Mouse (Mus musculus): ENCODE measurements around the gene Dlx5. TPM values are rescaled to one million over a fixed set of nuclear protein-coding genes. Genes with fewer than 3 reads are reported as not detected.

The Dlx5 gene
- polyA plus RNA-seq, 1 experiment from 2014 or later: 3.4 TPM

GRCm38 (mm10) chr6:6873476-6874072 is 8.3 kb downstream of the Dlx5 start:
- DNase-seq (ENCODE audit: low spot score): no peak
- Histone ChIP-seq H3K27me3 (ENCODE audit: insufficient read depth, poor library complexity, severe bottlenecking) (peaks cover 100% of the 10 kb centered on the region), H3K9me3 (no peaks in the 10 kb centered on the region), H3K36me3 (no peaks in the 10 kb centered on the region), H3K27ac (no peak overlapping the region), H3K4me1 (replicated peaks) (peaks cover 20% of the 10 kb centered on the region), H3K4me3 (0 out of 2 replicates have a peak overlapping the region, but pooled peaks have one; percentile 23)
- under 1% methylated on average over 19 of the region's 19 CpGs for WGBS

DNA sequence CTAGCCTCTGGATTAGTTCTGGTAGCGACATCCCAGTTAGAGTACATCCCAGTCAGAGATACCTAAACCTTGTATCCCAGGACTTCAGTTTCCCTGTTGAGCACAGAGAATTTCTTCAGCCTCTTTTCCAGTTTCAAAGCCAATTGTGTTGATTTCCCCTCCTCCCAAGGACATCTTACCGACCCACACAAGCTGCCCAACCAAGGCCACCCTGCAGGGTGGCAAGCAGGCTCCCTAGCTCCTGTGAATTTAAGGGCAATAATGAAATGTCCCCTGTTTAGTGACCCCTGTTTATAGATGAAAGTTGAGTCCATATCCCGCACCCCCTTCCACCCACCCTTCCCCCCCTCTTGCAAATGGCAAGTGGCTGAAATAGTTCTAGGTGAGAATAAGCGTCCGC is 9.0 kb downstream of the Dlx5 start:
- Histone ChIP-seq H3K27ac (no peak overlapping the region), H3K9me3 (no peaks in the 10 kb centered on the region), H3K4me1 (replicated peaks) (peaks cover 14% of the 10 kb centered on the region), H3K4me3 (no peak overlapping the region), H3K27me3 (ENCODE audit: insufficient read depth, poor library complexity, severe bottlenecking) (peaks cover 100% of the 10 kb centered on the region), H3K36me3 (no peaks in the 10 kb centered on the region)
- WGBS: 2% methylated on average over 5 of the region's 5 CpGs
- DNase-seq (ENCODE audit: low spot score): peak; percentile 30

DNA sequence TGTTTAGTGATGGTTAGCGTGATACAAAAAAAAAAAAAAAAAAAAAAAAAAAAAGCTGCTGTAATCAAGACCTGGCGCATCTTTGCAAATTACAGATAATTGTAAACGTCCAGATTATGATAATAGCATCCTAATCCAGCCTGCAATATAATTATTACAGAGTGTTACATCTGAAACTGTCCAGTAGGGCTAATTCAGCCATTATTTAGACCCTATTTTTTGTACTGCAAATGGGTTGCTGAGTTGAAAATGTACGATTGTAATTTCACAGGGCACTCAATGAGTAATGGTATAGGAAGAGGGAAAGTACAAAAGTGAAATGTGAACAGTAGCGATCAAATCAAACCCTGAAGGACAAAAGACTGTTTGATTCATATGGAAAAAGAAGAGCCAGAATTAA is 10.2 kb downstream of the Dlx5 start:
- H3K4me3 ChIP-seq: no peak overlapping the region
- H3K4me1 ChIP-seq (replicated peaks): peaks cover 14% of the 10 kb centered on the region
- H3K9me3 ChIP-seq: no peaks in the 10 kb centered on the region
- no peaks in the 10 kb centered on the region for H3K36me3 ChIP-seq
- no peak overlapping the region for H3K27ac ChIP-seq
- 7% methylated on average over 5 of the region's 5 CpGs for WGBS
- peaks cover 100% of the 10 kb centered on the region for H3K27me3 ChIP-seq (ENCODE audit: insufficient read depth, poor library complexity, severe bottlenecking)
- no peak for DNase-seq (ENCODE audit: low spot score)

- H3K27me3 ChIP-seq (ENCODE audit: insufficient read depth, poor library complexity, severe bottlenecking): peaks cover 100% of the 10 kb centered on the region
- DNase-seq (ENCODE audit: low spot score): peak; percentile 13
- peaks cover 14% of the 10 kb centered on the region for H3K4me1 ChIP-seq (replicated peaks)
- H3K27ac ChIP-seq: no peak overlapping the region
- under 1% methylated on average over 7 of the region's 7 CpGs for WGBS
- no peak overlapping the region for H3K4me3 ChIP-seq
- no peaks in the 10 kb centered on the region for H3K9me3 ChIP-seq
- H3K36me3 ChIP-seq: no peaks in the 10 kb centered on the region
Measured at GRCm38 (mm10) chr6:6870876-6871420, 10.9 kb downstream of the Dlx5 start.

DNA sequence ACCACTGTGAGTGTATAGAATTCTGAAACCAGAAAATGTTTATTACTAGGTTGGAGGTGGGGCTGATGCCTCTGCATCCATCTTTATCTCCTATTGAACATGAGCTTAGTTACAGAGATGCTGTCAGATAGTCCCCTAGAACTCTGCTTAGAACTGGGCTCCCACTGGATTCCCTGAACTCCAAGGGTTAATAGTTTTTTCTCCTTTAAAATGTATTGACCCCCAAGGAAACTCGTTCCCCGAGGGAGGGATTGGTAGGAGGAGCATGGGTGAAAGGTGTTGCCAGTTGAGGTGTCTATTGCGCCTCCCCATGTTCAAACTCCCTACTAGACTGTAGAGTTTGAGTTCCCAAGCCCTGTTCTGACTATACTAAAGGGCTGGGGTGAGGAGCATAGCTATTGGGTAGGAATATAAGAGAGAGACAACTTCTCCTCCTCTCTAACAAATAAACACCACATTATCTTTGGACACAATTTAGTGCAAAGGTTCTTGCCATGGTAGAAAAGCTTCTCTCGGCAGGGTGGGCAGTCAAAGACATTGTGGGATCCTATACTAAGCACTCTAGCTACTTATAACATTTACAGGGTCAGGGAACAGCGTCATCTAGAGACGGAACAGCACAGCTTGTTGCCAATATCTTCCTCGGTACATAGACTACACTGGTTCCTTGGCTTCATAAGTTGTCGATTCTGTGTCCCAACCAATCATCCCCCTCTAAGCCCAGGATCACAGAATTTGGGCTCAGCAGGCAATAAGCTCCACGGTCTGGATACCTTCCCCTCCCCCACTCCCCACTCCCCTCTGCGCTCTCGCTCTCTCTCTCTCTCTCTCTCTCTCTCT is 11.7 kb downstream of the Dlx5 start:
- Histone ChIP-seq H3K27ac (no peak overlapping the region), H3K4me1 (replicated peaks) (peaks cover 13% of the 10 kb centered on the region), H3K27me3 (ENCODE audit: insufficient read depth, poor library complexity, severe bottlenecking) (peaks cover 100% of the 10 kb centered on the region), H3K4me3 (no peak overlapping the region), H3K36me3 (no peaks in the 10 kb centered on the region), H3K9me3 (no peaks in the 10 kb centered on the region)
- no peak for DNase-seq (ENCODE audit: low spot score)
- WGBS: under 1% methylated on average over 11 of the region's 11 CpGs

- Histone ChIP-seq H3K27me3 (ENCODE audit: insufficient read depth, poor library complexity, severe bottlenecking) (peaks cover 100% of the 10 kb centered on the region), H3K4me1 (replicated peaks) (peaks cover 5% of the 10 kb centered on the region), H3K36me3 (no peaks in the 10 kb centered on the region), H3K9me3 (no peaks in the 10 kb centered on the region), H3K4me3 (no peak overlapping the region), H3K27ac (no peak overlapping the region)
- no peak for DNase-seq (ENCODE audit: low spot score)
- WGBS: 5% methylated on average over 13 of the region's 13 CpGs
Measured at GRCm38 (mm10) chr6:6869041-6869685, 12.7 kb downstream of the Dlx5 start.

DNA sequence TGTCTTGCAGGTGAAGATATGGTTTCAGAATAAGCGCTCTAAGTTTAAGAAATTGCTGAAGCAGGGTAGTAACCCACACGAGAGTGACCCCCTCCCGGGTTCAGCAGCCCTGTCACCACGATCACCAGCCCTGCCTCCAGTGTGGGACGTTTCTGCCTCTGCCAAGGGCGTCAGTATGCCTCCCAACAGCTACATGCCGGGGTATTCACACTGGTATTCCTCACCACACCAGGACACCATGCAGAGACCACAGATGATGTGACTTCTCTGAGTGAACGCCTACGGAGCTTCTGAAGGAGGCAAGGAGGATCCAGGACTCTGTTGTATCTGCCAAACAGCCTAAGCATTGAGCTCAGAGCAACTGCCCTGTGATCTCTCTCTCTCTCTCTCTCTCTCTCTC is 14.9 kb downstream of the Dlx5 start:
- Histone ChIP-seq H3K4me1 (replicated peaks) (peaks cover 20% of the 10 kb centered on the region), H3K27me3 (ENCODE audit: insufficient read depth, poor library complexity, severe bottlenecking) (peaks cover 100% of the 10 kb centered on the region), H3K27ac (no peak overlapping the region), H3K36me3 (no peaks in the 10 kb centered on the region), H3K9me3 (0 out of 2 replicates have a peak, but pooled peaks cover 2% of the 10 kb centered on the region), H3K4me3 (no peak overlapping the region)
- DNase-seq (ENCODE audit: low spot score): no peak
- 6% methylated on average over 9 of the region's 9 CpGs for WGBS

DNA sequence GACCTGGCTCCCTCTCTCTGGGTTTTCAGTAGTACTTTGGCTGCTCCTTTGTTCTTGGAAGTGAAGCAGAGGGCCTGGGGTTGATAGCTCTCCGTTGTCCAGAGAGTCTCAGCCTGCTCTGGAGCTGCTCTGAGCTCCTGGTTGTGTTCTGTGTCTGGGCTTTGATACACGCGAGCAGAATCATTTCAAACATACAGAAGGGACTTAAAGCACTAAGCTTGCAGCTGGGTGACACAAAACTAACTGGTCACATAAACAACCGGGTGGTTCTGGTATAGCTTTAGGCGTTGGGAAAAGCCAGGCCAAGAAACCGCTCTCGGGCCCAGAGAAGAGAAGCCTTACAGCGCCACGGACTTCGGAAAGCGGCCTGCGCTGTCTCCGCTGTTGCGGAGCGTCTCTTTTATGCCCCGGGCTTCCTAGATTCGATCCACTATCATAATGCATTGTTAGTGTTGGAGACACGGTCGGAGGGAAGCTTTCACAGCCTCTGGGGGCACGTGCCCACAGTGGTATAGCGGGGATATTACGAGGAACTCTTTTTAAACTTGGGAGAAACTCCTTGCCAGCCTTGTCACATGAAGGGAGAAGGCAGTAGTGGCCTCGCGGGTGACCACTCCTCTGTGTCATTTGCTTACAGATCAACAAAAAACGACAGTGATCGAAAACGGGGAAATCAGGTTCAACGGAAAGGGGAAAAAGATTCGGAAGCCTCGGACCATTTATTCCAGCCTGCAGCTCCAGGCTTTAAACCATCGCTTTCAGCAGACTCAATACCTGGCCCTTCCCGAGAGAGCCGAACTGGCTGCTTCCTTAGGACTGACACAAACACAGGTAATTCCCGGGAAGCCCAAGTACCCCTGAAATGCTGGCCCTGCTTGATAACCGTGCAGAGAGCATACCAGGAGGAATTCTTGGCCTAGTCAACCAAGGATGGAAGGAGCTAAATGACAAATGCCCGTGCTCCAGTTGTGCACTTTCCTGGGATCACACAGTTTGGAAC is 17.1 kb downstream of the Dlx5 start:
- Histone ChIP-seq H3K36me3 (no peaks in the 10 kb centered on the region), H3K4me1 (replicated peaks) (peaks cover 27% of the 10 kb centered on the region), H3K27me3 (ENCODE audit: insufficient read depth, poor library complexity, severe bottlenecking) (peaks cover 100% of the 10 kb centered on the region), H3K27ac (0 out of 2 replicates have a peak overlapping the region, but pooled peaks have one; percentile 35), H3K9me3 (0 out of 2 replicates have a peak, but pooled peaks cover 2% of the 10 kb centered on the region), H3K4me3 (peak overlapping the region; percentile 57)
- DNase-seq (ENCODE audit: low spot score): peak; percentile 62
- 1% methylated on average over 36 of the region's 36 CpGs for WGBS

DNA sequence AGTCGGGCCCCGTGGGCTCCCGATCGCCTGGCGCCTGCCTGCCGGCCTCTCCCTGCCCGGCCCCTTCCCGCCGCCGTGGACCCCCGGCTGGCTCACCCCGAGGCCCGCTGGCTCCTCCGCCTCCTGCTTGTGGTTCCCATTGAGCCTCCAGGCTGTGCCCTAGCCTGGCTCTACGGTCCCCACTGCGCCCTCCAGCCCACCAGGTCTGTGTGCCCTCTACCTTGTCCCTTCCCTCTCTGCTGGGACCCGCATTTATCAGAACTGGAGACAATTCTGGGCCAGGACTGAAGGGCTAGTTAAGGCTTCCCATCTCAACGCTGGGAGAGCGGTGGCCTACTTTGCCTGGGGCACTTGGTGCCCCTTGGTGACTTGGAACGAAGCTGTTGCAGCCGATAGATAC is 17.9 kb downstream of the Dlx5 start:
- H3K4me3 ChIP-seq: peak overlapping the region; percentile 57
- H3K9me3 ChIP-seq: 0 out of 2 replicates have a peak, but pooled peaks cover 2% of the 10 kb centered on the region
- no peaks in the 10 kb centered on the region for H3K36me3 ChIP-seq
- peaks cover 100% of the 10 kb centered on the region for H3K27me3 ChIP-seq (ENCODE audit: insufficient read depth, poor library complexity, severe bottlenecking)
- H3K4me1 ChIP-seq (replicated peaks): peaks cover 30% of the 10 kb centered on the region
- no peak for DNase-seq (ENCODE audit: low spot score)
- peak overlapping the region; percentile 79 for H3K27ac ChIP-seq
- WGBS: 1% methylated on average over 20 of the region's 21 CpGs

DNA sequence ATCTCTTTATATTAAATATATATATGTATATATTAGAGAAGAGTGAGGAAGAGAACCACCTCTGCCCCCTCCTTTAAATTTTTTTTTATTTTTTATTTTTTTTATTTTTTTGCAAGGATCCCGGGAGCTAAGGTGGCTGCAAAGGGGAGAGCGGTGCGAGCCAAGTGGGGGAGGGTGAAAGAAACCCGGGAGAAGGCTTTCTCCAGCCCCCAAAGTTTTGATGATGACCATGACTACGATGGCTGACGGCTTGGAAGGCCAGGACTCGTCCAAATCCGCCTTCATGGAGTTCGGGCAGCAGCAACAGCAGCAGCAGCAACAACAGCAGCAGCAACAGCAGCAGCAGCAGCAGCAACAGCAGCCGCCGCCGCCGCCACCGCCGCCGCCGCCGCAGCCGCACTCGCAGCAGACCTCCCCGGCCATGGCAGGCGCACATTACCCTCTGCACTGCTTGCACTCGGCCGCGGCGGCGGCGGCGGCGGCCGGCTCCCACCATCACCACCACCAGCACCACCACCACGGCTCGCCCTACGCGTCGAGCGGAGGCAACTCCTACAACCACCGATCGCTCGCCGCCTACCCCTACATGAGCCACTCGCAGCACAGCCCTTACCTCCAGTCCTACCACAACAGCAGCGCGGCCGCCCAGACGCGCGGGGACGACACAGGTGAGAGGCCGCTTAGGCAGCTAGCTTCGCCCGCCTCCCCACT is 18.6 kb downstream of the Dlx5 start, which contains the start of gene Dlx6:
Gene Dlx6 (plus strand): TSS at position 175 of the 711 bp plus-strand sequence.
- Histone ChIP-seq H3K9me3 (0 out of 2 replicates have a peak, but pooled peaks cover 2% of the 10 kb centered on the region), H3K36me3 (no peaks in the 10 kb centered on the region), H3K27me3 (ENCODE audit: insufficient read depth, poor library complexity, severe bottlenecking) (peaks cover 100% of the 10 kb centered on the region), H3K27ac (peak within 1 kb of the TSS; percentile 79), H3K4me1 (replicated peaks) (peaks cover 30% of the 10 kb centered on the region), H3K4me3 (peak within 1 kb of the TSS; percentile 57)
- under 1% methylated on average over 51 of the region's 52 CpGs for WGBS
- peak; percentile 78 for DNase-seq (ENCODE audit: low spot score)

DNA sequence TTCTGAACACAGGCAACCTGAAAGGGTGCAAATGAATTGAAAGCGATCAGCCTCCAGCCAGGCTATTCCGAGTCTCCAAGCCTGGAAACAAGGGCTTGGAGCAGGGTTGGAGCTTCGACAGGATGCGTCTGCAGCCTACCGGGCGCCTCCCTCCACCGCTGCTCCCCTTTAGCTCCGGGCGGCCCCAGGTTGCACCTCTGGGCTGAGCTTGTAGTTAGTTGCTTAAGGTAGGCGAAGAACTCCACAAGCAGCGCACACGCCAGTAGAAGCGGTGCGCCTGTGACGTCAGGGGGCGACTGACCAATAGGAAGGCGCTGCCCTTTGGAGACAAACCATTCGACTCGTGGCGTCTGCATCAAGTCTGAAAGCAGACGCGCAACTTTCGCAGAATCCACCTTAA is 19.3 kb downstream of the Dlx5 start:
- H3K27ac ChIP-seq: no peak overlapping the region
- H3K4me3 ChIP-seq: peak overlapping the region; percentile 57
- 0 out of 2 replicates have a peak, but pooled peaks cover 2% of the 10 kb centered on the region for H3K9me3 ChIP-seq
- WGBS: under 1% methylated on average over 23 of the region's 23 CpGs
- H3K4me1 ChIP-seq (replicated peaks): peaks cover 30% of the 10 kb centered on the region
- peak; percentile 89 for DNase-seq (ENCODE audit: low spot score)
- H3K36me3 ChIP-seq: no peaks in the 10 kb centered on the region
- peaks cover 100% of the 10 kb centered on the region for H3K27me3 ChIP-seq (ENCODE audit: insufficient read depth, poor library complexity, severe bottlenecking)
